Mouse (Mus musculus) myocyte (in vitro differentiated cells): ENCODE measurements around the gene Wdr74.
A peak's percentile ranks its signal among the peaks of the same experiment; 100 is the strongest.

Experiments
- POLR2A ChIP-seq: IDR thresholded peaks from one replicate; pipeline ENCODE4 v1.6.1; 2011; ENCODE audit warnings: low read depth, mild to moderate bottlenecking, control low read depth, moderate library complexity; ENCODE audit not compliant: insufficient read length
- SRF ChIP-seq: IDR thresholded peaks from one replicate; pipeline ENCODE4 v1.6.1; 2011; ENCODE audit warnings: low read depth; ENCODE audit not compliant: control insufficient read depth, insufficient read length
- TCF12 ChIP-seq: IDR thresholded peaks from one replicate; pipeline ENCODE4 v1.6.1; 2011; ENCODE audit warnings: mild to moderate bottlenecking, control low read depth; ENCODE audit not compliant: poor library complexity, insufficient read depth, severe bottlenecking
- USF1 ChIP-seq: IDR thresholded peaks from one replicate; pipeline ENCODE4 v1.6.1; 2011; ENCODE audit warnings: low read depth, mild to moderate bottlenecking, control low read depth, moderate library complexity

- TF ChIP-seq POLR2A (peak; percentile 72), TCF12 (no peak), SRF (peak; percentile 11), USF1 (no peak)
These were observed 5.7 kb downstream of the Wdr74 start, which contains the start of gene Stx5a for GRCm38 (mm10) chr19:8741243-8741869.
